Mouse (Mus musculus) midbrain, postnatal 0 days (tissue): ENCODE results near the gene Teddm2. TPM values are rescaled to one million over a fixed set of nuclear protein-coding genes. Genes with fewer than 3 reads are reported as not detected.
A peak's percentile ranks its signal among the peaks of the same experiment; 100 is the strongest.

Experiments used
- ATAC-seq: fragments of 200-750 bp; cut with Nextera tagmentation; 2 replicates; pipeline ENCODE4 v1.8.0; 2017; ENCODE audit warnings: moderate number of reproducible peaks, mild to moderate bottlenecking, moderate TSS enrichment, moderate library complexity; ENCODE audit not compliant: low FRiP score
- DNase-seq: peaks from one replicate; pipeline ENCODE4 v3.0.0-alpha.2; 2015; ENCODE audit warnings: low spot score
- H3K27ac ChIP-seq: fragments of 300-500 bp; sonication (generic); 2 replicates; pipeline ENCODE4 v1.5.1; 2014; ENCODE audit warnings: low read depth, mild to moderate bottlenecking, low read length, mixed read lengths
- H3K27me3 ChIP-seq: fragments of 300-500 bp; sonication (generic); 2 replicates; pipeline ENCODE4 v1.6.1; 2014; ENCODE audit warnings: low read length, control low read depth, mixed read lengths; ENCODE audit not compliant: insufficient read depth
- H3K36me3 ChIP-seq: fragments of 300-500 bp; sonication (generic); 2 replicates; pipeline ENCODE4 v1.6.1; 2014; ENCODE audit warnings: low read length, control low read depth, mixed read lengths; ENCODE audit not compliant: insufficient read depth
- H3K4me1 ChIP-seq: fragments of 300-500 bp; sonication (generic); 2 replicates; pipeline ENCODE4 v1.6.1; 2014; ENCODE audit warnings: mild to moderate bottlenecking, control low read depth, antibody characterized with exemption, low read length, mixed read lengths; ENCODE audit not compliant: insufficient read depth
- H3K4me2 ChIP-seq: fragments of 300-500 bp; sonication (generic); 2 replicates; pipeline ENCODE4 v1.6.1; 2014; ENCODE audit warnings: low read depth, mild to moderate bottlenecking, low read length, mixed read lengths; ENCODE audit not compliant: poor library complexity, severe bottlenecking
- H3K4me3 ChIP-seq: fragments of 300-500 bp; sonication (generic); 2 replicates; pipeline ENCODE4 v1.5.1; 2014; ENCODE audit warnings: low read depth, mild to moderate bottlenecking, low read length, moderate library complexity
- H3K9ac ChIP-seq: fragments of 300-500 bp; sonication (generic); replicated peaks from 2 replicates; pipeline ENCODE4 v1.6.1; 2014; ENCODE audit warnings: mild to moderate bottlenecking, low read length, moderate library complexity, mixed read lengths; ENCODE audit not compliant: poor library complexity, severe bottlenecking
- H3K9me3 ChIP-seq: fragments of 300-500 bp; sonication (generic); 2 replicates; pipeline ENCODE4 v1.6.1; 2016; ENCODE audit warnings: low read length, control low read depth
- CTCF ChIP-seq: IDR thresholded peaks from 2 replicates; pipeline ENCODE4 v1.5.1; 2016; ENCODE audit warnings: antibody characterized with exemption, mild to moderate bottlenecking
- WGBS: fragments of 180-500 bp; shearing (Covaris S2); extraction: QIAGEN DNeasy Blood & Tissue Kit; methylation state at CpG from one replicate; pipeline ENCODE4 v1.1.7; 2014; 5-methylcytosine and 5-hydroxymethylcytosine counted together
- polyA plus RNA-seq: library from polyadenylated mRNA; unstranded; fragments of >200 nt; fragmentation: Nextera tagmentation; extraction: Ambion mirVana; gene quantifications from 2 replicates; pipeline ENCODE4 v1.2.1, GENCODE M21; 2015
- total RNA-seq: library from RNA; depleted of rRNA; stranded (reverse); fragments of >200 nt; gene quantifications from 2 replicates; pipeline ENCODE4 v1.2.3, GENCODE M21; 2014

Teddm2 gene
- total and polyA plus RNA-seq, 2 experiments from 2014 or later: 0.66 to 1.7 TPM

GRCm38 (mm10) chr1:153908741-153909140, 8.7 kb upstream of the Teddm2 start:
- H3K36me3 ChIP-seq: peaks cover 52% of the 10 kb centered on the region
- ATAC-seq: no peak
- no peak overlapping the region for H3K27ac ChIP-seq
- 86% methylated on average over 4 of the region's 4 CpGs for WGBS
- H3K27me3 ChIP-seq: no peaks in the 10 kb centered on the region
- no peaks in the 10 kb centered on the region for H3K4me1 ChIP-seq
- H3K4me3 ChIP-seq: no peak overlapping the region
- no peak for DNase-seq
- no peak overlapping the region for H3K9ac ChIP-seq
- no peak for TF ChIP-seq CTCF
- no peak overlapping the region for H3K4me2 ChIP-seq
- no peaks in the 10 kb centered on the region for H3K9me3 ChIP-seq

GRCm38 (mm10) chr1:153908208-153908607, 8.2 kb upstream of the Teddm2 start:
- H3K36me3 ChIP-seq: peaks cover 56% of the 10 kb centered on the region
- H3K27me3 ChIP-seq: no peaks in the 10 kb centered on the region
- WGBS: 30% methylated on average over 6 of the region's 6 CpGs
- no peak for TF ChIP-seq CTCF
- DNase-seq (no peak), ATAC-seq (no peak)
- no peak overlapping the region for H3K4me2 ChIP-seq
- H3K4me3 ChIP-seq: no peak overlapping the region
- H3K9me3 ChIP-seq: no peaks in the 10 kb centered on the region
- H3K4me1 ChIP-seq: no peaks in the 10 kb centered on the region
- no peak overlapping the region for H3K27ac ChIP-seq
- no peak overlapping the region for H3K9ac ChIP-seq

DNA sequence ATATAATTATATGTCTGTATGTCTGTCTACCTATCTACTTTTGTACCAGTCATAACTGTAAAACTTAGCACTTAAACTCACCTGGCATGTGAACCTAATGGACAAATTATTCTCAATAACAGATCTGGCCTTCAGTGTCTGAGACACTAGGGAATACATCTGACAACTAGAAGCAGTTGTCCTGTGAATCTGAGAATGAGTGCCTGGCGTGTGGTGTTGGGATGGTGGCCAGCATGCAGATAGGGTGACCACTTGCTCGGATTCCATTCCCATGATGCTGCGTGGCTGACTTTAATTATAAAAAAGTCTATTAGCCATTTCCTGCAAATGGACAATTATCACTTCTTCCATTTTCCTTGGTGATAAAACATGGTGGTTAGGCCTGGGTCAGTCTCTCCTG, 5.9 kb upstream of the Teddm2 start:
- DNase-seq (no peak), ATAC-seq (no peak)
- Histone ChIP-seq H3K27me3 (no peaks in the 10 kb centered on the region), H3K36me3 (peaks cover 60% of the 10 kb centered on the region), H3K9ac (no peak overlapping the region), H3K4me3 (no peak overlapping the region), H3K4me2 (no peak overlapping the region), H3K27ac (no peak overlapping the region), H3K9me3 (no peaks in the 10 kb centered on the region), H3K4me1 (no peaks in the 10 kb centered on the region)
- no peak for TF ChIP-seq CTCF
- 81% methylated on average over 3 of the region's 3 CpGs for WGBS

GRCm38 (mm10) chr1:153904236-153904635, 4.2 kb upstream of the Teddm2 start:
- Histone ChIP-seq H3K27ac (no peak overlapping the region), H3K36me3 (peaks cover 51% of the 10 kb centered on the region), H3K9me3 (no peaks in the 10 kb centered on the region), H3K4me2 (no peak overlapping the region), H3K4me3 (no peak overlapping the region), H3K4me1 (no peaks in the 10 kb centered on the region), H3K9ac (no peak overlapping the region), H3K27me3 (no peaks in the 10 kb centered on the region)
- TF ChIP-seq CTCF: no peak
- 94% methylated on average over 14 of the region's 14 CpGs for WGBS
- DNase-seq (no peak), ATAC-seq (no peak)

- no peak for TF ChIP-seq CTCF
- H3K4me3 ChIP-seq: peak overlapping the region; percentile 90; the same call in 1 of the 2 replicates
- H3K27ac ChIP-seq: no peak overlapping the region
- 71% methylated on average over 13 of the region's 13 CpGs for WGBS
- H3K9ac ChIP-seq: no peak overlapping the region
- DNase-seq: no peak
- H3K4me1 ChIP-seq: no peaks in the 10 kb centered on the region
- peaks cover 43% of the 10 kb centered on the region for H3K36me3 ChIP-seq
- H3K4me2 ChIP-seq: peak overlapping the region; percentile 85
- no peaks in the 10 kb centered on the region for H3K27me3 ChIP-seq
- ATAC-seq: no peak
- no peaks in the 10 kb centered on the region for H3K9me3 ChIP-seq
Measured at GRCm38 (mm10) chr1:153903006-153903405, 3.0 kb upstream of the Teddm2 start.

DNA sequence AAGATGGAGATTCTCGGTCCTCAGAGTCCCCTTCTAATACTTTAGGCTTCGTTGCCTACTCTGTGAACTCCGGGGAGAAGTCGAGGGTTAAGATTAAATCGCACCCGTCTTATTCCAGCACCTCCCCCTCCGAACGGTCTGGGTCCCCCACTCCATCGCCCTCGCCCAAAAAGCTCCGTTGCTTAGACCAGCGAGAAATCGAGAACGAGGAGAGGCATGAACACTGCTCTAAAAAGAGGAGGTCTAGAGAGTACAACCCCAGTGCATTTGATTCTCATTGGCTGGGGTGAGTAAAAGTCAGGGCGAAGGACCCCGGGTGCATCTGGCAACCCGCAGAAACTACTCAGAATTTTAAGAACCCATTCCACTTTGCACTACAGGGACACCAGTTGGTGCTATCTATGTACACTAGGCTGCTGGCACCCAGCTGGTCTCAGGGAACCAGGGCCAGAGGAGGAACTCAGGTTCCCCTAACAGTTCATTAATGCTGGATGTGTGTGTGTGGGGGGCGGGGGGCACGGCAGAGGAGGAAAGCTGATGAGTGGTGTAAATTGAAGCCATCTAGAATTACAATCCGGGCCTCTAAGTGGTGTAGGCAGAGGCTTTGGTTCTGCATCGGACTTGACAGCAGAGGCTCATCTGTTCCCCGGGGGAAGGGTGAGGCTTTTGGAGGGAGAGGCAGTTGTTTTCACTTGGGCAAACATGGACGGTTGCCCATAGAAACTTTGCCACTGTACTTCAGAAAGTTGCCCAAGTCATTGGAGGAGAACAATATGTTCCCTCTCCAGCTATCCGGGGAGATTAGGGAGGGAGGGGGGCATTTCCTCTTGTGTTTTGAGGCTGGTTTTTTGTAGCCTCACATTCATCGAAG, 1.1 kb upstream of the Teddm2 start:
- Histone ChIP-seq H3K27ac (peak overlapping the region; percentile 95), H3K4me1 (no peaks in the 10 kb centered on the region), H3K9me3 (no peaks in the 10 kb centered on the region), H3K9ac (peak overlapping the region; percentile 92), H3K36me3 (peaks cover 27% of the 10 kb centered on the region), H3K27me3 (no peaks in the 10 kb centered on the region), H3K4me2 (peak overlapping the region; percentile 85), H3K4me3 (peak overlapping the region; percentile 90)
- DNase-seq: peak; percentile 67
- no peak for ATAC-seq
- TF ChIP-seq CTCF: no peak
- 2% methylated on average over 25 of the region's 25 CpGs for WGBS
